Mouse (Mus musculus): ENCODE results near the gene Ccdc58. TPM values are rescaled to one million over a fixed set of nuclear protein-coding genes. Genes with fewer than 3 reads are reported as not detected.
"Not testable (repeated sequence)": the region's sequence is repeated elsewhere in the genome, so short reads cannot be mapped to it uniquely, and the experiment has no call there.

Ccdc58 gene
- polyA plus RNA-seq, 1 experiment from 2014 or later, result 78.4 TPM

GRCm38 (mm10) chr16:36090785-36091509, 19.5 kb downstream of the Ccdc58 start:
- no peak for ATAC-seq (ENCODE audit: low read depth)
- no peaks in the 10 kb centered on the region for H3K9me3 ChIP-seq (ENCODE audit: control insufficient read depth, low read length)
- peaks cover 19% of the 10 kb centered on the region; the same call in 1 of the 2 replicates for H3K36me3 ChIP-seq (ENCODE audit: control insufficient read depth, insufficient read depth, low read length)
- no peak overlapping the region for H3K4me2 ChIP-seq (ENCODE audit: low read depth, low read length)
- H3K4me3 ChIP-seq (ENCODE audit: low read length), result no peak overlapping the region
- WGBS, result 84% methylated on average over 11 of the region's 11 CpGs
- H3K27me3 ChIP-seq (ENCODE audit: control insufficient read depth, insufficient read depth, low read depth, low read length), result no peaks in the 10 kb centered on the region
- no peaks in the 10 kb centered on the region for H3K4me1 ChIP-seq (replicated peaks; ENCODE audit: control insufficient read depth, insufficient read depth, low read length)
- no peak overlapping the region for H3K27ac ChIP-seq (ENCODE audit: low read length)
- H3K9ac ChIP-seq (ENCODE audit: low read length), result no peak overlapping the region

GRCm38 (mm10) chr16:36094079-36094478, 22.6 kb downstream of the Ccdc58 start:
- H3K36me3 ChIP-seq (ENCODE audit: control insufficient read depth, insufficient read depth, low read length), result peaks cover 13% of the 10 kb centered on the region; the same call in 1 of the 2 replicates
- H3K4me2 ChIP-seq (ENCODE audit: low read depth, low read length), result no peak overlapping the region
- H3K27ac ChIP-seq (ENCODE audit: low read length), result no peak overlapping the region
- H3K9me3 ChIP-seq (ENCODE audit: control insufficient read depth, low read length), result no peaks in the 10 kb centered on the region
- ATAC-seq (ENCODE audit: low read depth), result no peak
- H3K4me1 ChIP-seq (replicated peaks; ENCODE audit: control insufficient read depth, insufficient read depth, low read length), result no peaks in the 10 kb centered on the region
- H3K9ac ChIP-seq (ENCODE audit: low read length), result no peak overlapping the region
- no peaks in the 10 kb centered on the region for H3K27me3 ChIP-seq (ENCODE audit: control insufficient read depth, insufficient read depth, low read depth, low read length)
- 78% methylated on average over 3 of the region's 3 CpGs for WGBS
- no peak overlapping the region for H3K4me3 ChIP-seq (ENCODE audit: low read length)

GRCm38 (mm10) chr16:36097813-36098499, 26.5 kb downstream of the Ccdc58 start:
- not testable (repeated sequence) for H3K4me2 ChIP-seq (ENCODE audit: low read depth, low read length); ATAC-seq (ENCODE audit: low read depth); H3K9me3 ChIP-seq (ENCODE audit: control insufficient read depth, low read length); H3K36me3 ChIP-seq (ENCODE audit: control insufficient read depth, insufficient read depth, low read length); H3K9ac ChIP-seq (ENCODE audit: low read length); H3K4me3 ChIP-seq (ENCODE audit: low read length); H3K27me3 ChIP-seq (ENCODE audit: control insufficient read depth, insufficient read depth, low read depth, low read length); H3K4me1 ChIP-seq (replicated peaks; ENCODE audit: control insufficient read depth, insufficient read depth, low read length); H3K27ac ChIP-seq (ENCODE audit: low read length)
- WGBS, result 90% methylated on average over 12 of the region's 12 CpGs

GRCm38 (mm10) chr16:36101526-36101925, 30.0 kb downstream of the Ccdc58 start:
- no peaks in the 10 kb centered on the region for H3K36me3 ChIP-seq (ENCODE audit: control insufficient read depth, insufficient read depth, low read length)
- H3K27me3 ChIP-seq (ENCODE audit: control insufficient read depth, insufficient read depth, low read depth, low read length), result no peaks in the 10 kb centered on the region
- H3K9ac ChIP-seq (ENCODE audit: low read length), result no peak overlapping the region
- H3K4me3 ChIP-seq (ENCODE audit: low read length), result no peak overlapping the region
- H3K4me1 ChIP-seq (replicated peaks; ENCODE audit: control insufficient read depth, insufficient read depth, low read length), result no peaks in the 10 kb centered on the region
- no peak overlapping the region for H3K27ac ChIP-seq (ENCODE audit: low read length)
- no peak for ATAC-seq (ENCODE audit: low read depth)
- no peak overlapping the region for H3K4me2 ChIP-seq (ENCODE audit: low read depth, low read length)
- WGBS, result 44% methylated on average over 1 of the region's 1 CpGs
- peaks cover 4% of the 10 kb centered on the region; the same call in 1 of the 2 replicates for H3K9me3 ChIP-seq (ENCODE audit: control insufficient read depth, low read length)

GRCm38 (mm10) chr16:36102211-36102610, 30.7 kb downstream of the Ccdc58 start:
- Histone ChIP-seq H3K9me3 (ENCODE audit: control insufficient read depth, low read length) (peaks cover 4% of the 10 kb centered on the region; the same call in 1 of the 2 replicates), H3K36me3 (ENCODE audit: control insufficient read depth, insufficient read depth, low read length) (no peaks in the 10 kb centered on the region), H3K4me3 (ENCODE audit: low read length) (no peak overlapping the region), H3K4me2 (ENCODE audit: low read depth, low read length) (no peak overlapping the region), H3K9ac (ENCODE audit: low read length) (no peak overlapping the region), H3K4me1 (replicated peaks; ENCODE audit: control insufficient read depth, insufficient read depth, low read length) (no peaks in the 10 kb centered on the region), H3K27ac (ENCODE audit: low read length) (no peak overlapping the region), H3K27me3 (ENCODE audit: control insufficient read depth, insufficient read depth, low read depth, low read length) (no peaks in the 10 kb centered on the region)
- ATAC-seq (ENCODE audit: low read depth), result no peak
- 79% methylated on average over 1 of the region's 1 CpGs for WGBS

- not testable (repeated sequence) for H3K27ac ChIP-seq (ENCODE audit: low read length); H3K27me3 ChIP-seq (ENCODE audit: control insufficient read depth, insufficient read depth, low read depth, low read length); H3K9me3 ChIP-seq (ENCODE audit: control insufficient read depth, low read length); H3K36me3 ChIP-seq (ENCODE audit: control insufficient read depth, insufficient read depth, low read length); ATAC-seq (ENCODE audit: low read depth); H3K4me3 ChIP-seq (ENCODE audit: low read length); H3K4me2 ChIP-seq (ENCODE audit: low read depth, low read length); H3K4me1 ChIP-seq (replicated peaks; ENCODE audit: control insufficient read depth, insufficient read depth, low read length); H3K9ac ChIP-seq (ENCODE audit: low read length)
Observed at GRCm38 (mm10) chr16:36111486-36111885, 40.0 kb downstream of the Ccdc58 start.

GRCm38 (mm10) chr16:36115751-36116150, 44.3 kb downstream of the Ccdc58 start:
- WGBS, result 87% methylated on average over 6 of the region's 6 CpGs
- H3K36me3 ChIP-seq (ENCODE audit: control insufficient read depth, insufficient read depth, low read length); H3K4me3 ChIP-seq (ENCODE audit: low read length); H3K4me1 ChIP-seq (replicated peaks; ENCODE audit: control insufficient read depth, insufficient read depth, low read length); H3K27me3 ChIP-seq (ENCODE audit: control insufficient read depth, insufficient read depth, low read depth, low read length); H3K27ac ChIP-seq (ENCODE audit: low read length); H3K4me2 ChIP-seq (ENCODE audit: low read depth, low read length); H3K9ac ChIP-seq (ENCODE audit: low read length); H3K9me3 ChIP-seq (ENCODE audit: control insufficient read depth, low read length); ATAC-seq (ENCODE audit: low read depth): not testable (repeated sequence)

- Histone ChIP-seq H3K36me3 (ENCODE audit: control insufficient read depth, insufficient read depth, low read length) (no peaks in the 10 kb centered on the region), H3K9me3 (ENCODE audit: control insufficient read depth, low read length) (no peaks in the 10 kb centered on the region), H3K4me1 (replicated peaks; ENCODE audit: control insufficient read depth, insufficient read depth, low read length) (no peaks in the 10 kb centered on the region), H3K4me2 (ENCODE audit: low read depth, low read length) (no peak overlapping the region), H3K4me3 (ENCODE audit: low read length) (no peak overlapping the region), H3K27ac (ENCODE audit: low read length) (no peak overlapping the region), H3K27me3 (ENCODE audit: control insufficient read depth, insufficient read depth, low read depth, low read length) (no peaks in the 10 kb centered on the region), H3K9ac (ENCODE audit: low read length) (no peak overlapping the region)
- 78% methylated on average over 7 of the region's 7 CpGs for WGBS
- ATAC-seq (ENCODE audit: low read depth), result no peak
Observed at GRCm38 (mm10) chr16:36128092-36128491, 56.6 kb downstream of the Ccdc58 start.

GRCm38 (mm10) chr16:36131141-36131540, 59.7 kb downstream of the Ccdc58 start, which contains the start of gene Csta1:
Gene Csta1 (minus strand): TSS chr16:36131241.
- Histone ChIP-seq H3K4me1 (replicated peaks; ENCODE audit: control insufficient read depth, insufficient read depth, low read length) (no peaks in the 10 kb centered on the region), H3K36me3 (ENCODE audit: control insufficient read depth, insufficient read depth, low read length) (no peaks in the 10 kb centered on the region), H3K4me3 (ENCODE audit: low read length) (no peak within 1 kb of the TSS), H3K9me3 (ENCODE audit: control insufficient read depth, low read length) (no peaks in the 10 kb centered on the region), H3K4me2 (ENCODE audit: low read depth, low read length) (no peak within 1 kb of the TSS), H3K27ac (ENCODE audit: low read length) (no peak within 1 kb of the TSS), H3K27me3 (ENCODE audit: control insufficient read depth, insufficient read depth, low read depth, low read length) (no peaks in the 10 kb centered on the region), H3K9ac (ENCODE audit: low read length) (no peak within 1 kb of the TSS)
- WGBS, result 65% methylated on average over 1 of the region's 1 CpGs
- ATAC-seq (ENCODE audit: low read depth), result no peak
